Mouse (Mus musculus): ENCODE results near the gene Galnt14. TPM values are rescaled to one million over a fixed set of nuclear protein-coding genes. Genes with fewer than 3 reads are reported as not detected.

The Galnt14 gene
- polyA plus RNA-seq, 1 experiment from 2014 or later = 25.2 TPM

DNA sequence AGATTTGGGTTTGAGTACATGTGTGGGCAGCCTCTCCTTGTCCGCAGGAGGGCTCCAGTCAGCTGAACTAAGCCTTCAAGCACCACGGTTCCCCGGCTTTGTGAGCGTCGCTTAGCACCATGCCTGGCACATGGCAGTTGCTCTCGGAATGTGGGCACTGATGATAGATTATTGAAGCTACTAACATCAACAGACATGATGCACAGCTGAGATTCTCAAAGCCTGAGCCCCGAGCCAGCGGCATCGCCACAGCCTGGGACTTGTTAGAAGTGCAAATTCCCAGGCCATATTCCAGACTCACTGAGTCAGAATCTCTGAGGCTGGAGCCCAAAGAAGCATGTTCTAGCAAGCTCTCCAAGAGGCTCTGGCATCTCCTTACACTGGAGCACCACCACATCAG, 168.3 kb downstream of the Galnt14 start:
- no peaks in the 10 kb centered on the region for H3K9me3 ChIP-seq (replicated peaks; ENCODE audit: control insufficient read depth, low read length, poor library complexity, severe bottlenecking)
- 76% methylated on average over 9 of the region's 9 CpGs for whole genome bisulfite sequencing
- peak overlapping the region; percentile 83 for H3K27ac ChIP-seq (ENCODE audit: low read length)
- H3K4me2 ChIP-seq (ENCODE audit: low read length) = no peak overlapping the region
- H3K4me3 ChIP-seq (ENCODE audit: low read depth, low read length) = no peak overlapping the region
- H3K36me3 ChIP-seq (ENCODE audit: control insufficient read depth, insufficient read depth, low read length) = no peaks in the 10 kb centered on the region
- no peak overlapping the region for H3K9ac ChIP-seq (ENCODE audit: low read depth, low read length)
- ATAC-seq = no peak
- no peaks in the 10 kb centered on the region for H3K27me3 ChIP-seq (ENCODE audit: control insufficient read depth, insufficient read depth, low read depth, low read length)
- peaks cover 27% of the 10 kb centered on the region for H3K4me1 ChIP-seq (ENCODE audit: control insufficient read depth, insufficient read depth, low read length)

DNA sequence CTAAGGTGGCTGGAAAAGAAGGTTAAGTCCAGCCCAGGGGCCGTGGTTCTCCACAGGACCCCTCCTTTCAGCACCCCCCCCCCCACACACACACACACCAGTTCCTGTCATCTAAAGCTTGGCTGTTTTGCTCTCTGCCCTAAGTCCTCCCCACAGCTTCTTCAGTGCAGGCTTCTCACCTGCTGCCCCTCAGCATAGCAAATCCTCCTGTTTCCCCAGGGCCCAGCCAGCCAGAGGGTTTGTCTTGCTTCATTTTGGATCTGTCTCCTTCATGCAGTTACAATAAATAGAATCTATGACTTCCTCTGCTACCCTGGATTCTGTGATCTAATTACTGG, 169.1 kb downstream of the Galnt14 start:
- no peak; the same call in none of the 2 replicates for ATAC-seq
- H3K9me3 ChIP-seq (replicated peaks; ENCODE audit: control insufficient read depth, low read length, poor library complexity, severe bottlenecking) = no peaks in the 10 kb centered on the region
- no peaks in the 10 kb centered on the region for H3K36me3 ChIP-seq (ENCODE audit: control insufficient read depth, insufficient read depth, low read length)
- H3K27ac ChIP-seq (ENCODE audit: low read length) = peak overlapping the region; percentile 83
- H3K4me2 ChIP-seq (ENCODE audit: low read length) = peak overlapping the region; percentile 9; the same call in 1 of the 2 replicates
- H3K9ac ChIP-seq (ENCODE audit: low read depth, low read length) = no peak overlapping the region
- WGBS = 50% methylated on average over 1 of the region's 1 CpGs
- no peaks in the 10 kb centered on the region for H3K27me3 ChIP-seq (ENCODE audit: control insufficient read depth, insufficient read depth, low read depth, low read length)
- H3K4me1 ChIP-seq (ENCODE audit: control insufficient read depth, insufficient read depth, low read length) = peaks cover 27% of the 10 kb centered on the region
- no peak overlapping the region for H3K4me3 ChIP-seq (ENCODE audit: low read depth, low read length)

DNA sequence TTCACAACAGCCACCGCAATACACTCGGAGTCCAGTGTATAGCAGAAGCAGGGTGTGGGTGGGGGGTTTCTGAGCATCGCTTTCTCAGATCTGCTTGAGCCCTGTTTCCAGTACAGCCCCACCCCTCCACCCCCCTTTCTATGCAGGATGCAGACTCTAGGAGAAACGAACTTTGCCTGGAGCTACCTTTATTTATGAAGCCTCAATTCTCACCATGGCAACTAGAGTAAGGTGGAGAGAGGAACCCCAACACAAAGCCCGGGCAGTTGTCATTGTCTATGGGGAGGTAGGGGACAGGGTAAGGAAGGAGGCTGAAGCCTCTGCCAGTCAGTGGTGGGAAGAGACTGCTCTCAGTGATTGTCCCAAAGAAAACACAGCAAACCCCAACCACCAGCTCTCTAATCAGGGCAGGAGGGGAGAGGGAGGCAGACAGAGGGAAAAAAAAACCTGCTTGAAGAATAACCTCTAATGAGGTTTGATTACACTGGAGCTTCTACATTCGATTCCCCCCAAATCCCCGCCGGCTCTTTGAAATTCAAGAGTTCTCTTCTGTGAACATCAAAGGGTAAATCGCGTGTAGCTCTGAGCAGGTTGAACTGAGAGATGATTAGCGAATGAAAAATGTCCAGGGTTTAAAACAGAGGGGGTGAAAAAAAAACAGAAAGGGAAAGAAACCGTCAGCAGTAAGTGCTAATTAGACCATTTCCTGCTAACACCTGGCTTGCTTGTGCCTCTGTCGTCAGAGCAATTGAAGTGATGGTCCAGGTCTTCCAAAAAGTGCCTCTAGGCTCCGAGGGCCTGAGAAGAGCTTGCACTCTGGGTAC, 169.6 kb downstream of the Galnt14 start:
- peak; percentile 86 for ATAC-seq
- Histone ChIP-seq H3K4me2 (ENCODE audit: low read length) (no peak overlapping the region; the same call in 1 of the 2 replicates), H3K27me3 (ENCODE audit: control insufficient read depth, insufficient read depth, low read depth, low read length) (no peaks in the 10 kb centered on the region), H3K4me1 (ENCODE audit: control insufficient read depth, insufficient read depth, low read length) (peaks cover 27% of the 10 kb centered on the region), H3K9ac (ENCODE audit: low read depth, low read length) (no peak overlapping the region), H3K36me3 (ENCODE audit: control insufficient read depth, insufficient read depth, low read length) (no peaks in the 10 kb centered on the region), H3K4me3 (ENCODE audit: low read depth, low read length) (no peak overlapping the region), H3K27ac (ENCODE audit: low read length) (peak overlapping the region; percentile 83), H3K9me3 (replicated peaks; ENCODE audit: control insufficient read depth, low read length, poor library complexity, severe bottlenecking) (no peaks in the 10 kb centered on the region)
- 20% methylated on average over 14 of the region's 14 CpGs for WGBS

DNA sequence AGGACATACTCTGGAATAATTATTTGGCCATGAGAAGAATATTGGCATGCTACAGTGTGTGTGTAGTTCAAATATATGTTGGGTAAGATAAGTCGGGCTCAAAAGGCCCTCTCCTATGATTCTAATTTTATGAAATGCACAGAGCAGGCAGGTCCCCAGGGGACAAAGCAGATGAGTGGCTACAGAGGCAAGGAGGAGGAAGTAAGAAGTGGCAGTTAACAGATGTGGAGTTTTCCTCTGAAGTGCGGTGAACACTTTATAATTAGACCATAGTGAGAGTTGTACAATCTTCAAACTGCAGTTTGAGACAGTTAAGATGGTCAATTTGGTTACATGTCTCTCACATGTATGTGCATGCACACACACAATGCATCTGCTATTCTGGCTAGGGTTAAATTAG, 178.4 kb downstream of the Galnt14 start:
- Histone ChIP-seq H3K4me3 (ENCODE audit: low read depth, low read length) (no peak overlapping the region), H3K36me3 (ENCODE audit: control insufficient read depth, insufficient read depth, low read length) (0 out of 2 replicates have a peak, but pooled peaks cover 3% of the 10 kb centered on the region)
- ATAC-seq = no peak

DNA sequence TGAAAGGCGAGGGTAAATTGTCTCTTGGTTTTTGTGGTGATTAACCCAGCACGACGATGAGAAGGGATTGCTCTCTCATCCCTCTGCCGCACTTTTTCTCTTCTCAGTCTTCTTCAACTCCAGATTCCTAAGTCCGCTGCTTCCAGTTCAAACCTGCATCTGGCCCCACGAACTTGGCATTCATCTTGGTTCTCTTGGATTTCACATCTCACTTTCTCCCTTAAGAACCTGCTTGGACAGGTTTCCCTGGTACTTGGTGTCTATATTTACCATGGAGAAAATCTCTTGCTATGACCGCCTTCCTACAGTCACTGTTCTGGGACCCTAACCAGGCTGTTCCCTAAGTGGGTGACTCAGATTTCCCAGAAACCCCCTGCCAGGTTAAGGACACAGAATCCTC, 188.1 kb downstream of the Galnt14 start:
- ATAC-seq = no peak
- Histone ChIP-seq H3K4me2 (ENCODE audit: low read length) (no peak overlapping the region), H3K9ac (ENCODE audit: low read depth, low read length) (no peak overlapping the region), H3K27ac (ENCODE audit: low read length) (no peak overlapping the region), H3K36me3 (ENCODE audit: control insufficient read depth, insufficient read depth, low read length) (no peaks in the 10 kb centered on the region), H3K27me3 (ENCODE audit: control insufficient read depth, insufficient read depth, low read depth, low read length) (no peaks in the 10 kb centered on the region), H3K4me3 (ENCODE audit: low read depth, low read length) (no peak overlapping the region), H3K9me3 (replicated peaks; ENCODE audit: control insufficient read depth, low read length, poor library complexity, severe bottlenecking) (no peaks in the 10 kb centered on the region), H3K4me1 (ENCODE audit: control insufficient read depth, insufficient read depth, low read length) (no peaks in the 10 kb centered on the region)
- WGBS = 94% methylated on average over 7 of the region's 7 CpGs

More for the DNA sequence above, 178.4 kb downstream of the Galnt14 start:
- 86% methylated on average over 2 of the region's 2 CpGs for WGBS
- no peak overlapping the region for H3K4me2 ChIP-seq (ENCODE audit: low read length)
- H3K27ac ChIP-seq (ENCODE audit: low read length) = no peak overlapping the region
- H3K4me1 ChIP-seq (ENCODE audit: control insufficient read depth, insufficient read depth, low read length) = no peaks in the 10 kb centered on the region
- H3K9ac ChIP-seq (ENCODE audit: low read depth, low read length) = no peak overlapping the region
- no peaks in the 10 kb centered on the region for H3K9me3 ChIP-seq (replicated peaks; ENCODE audit: control insufficient read depth, low read length, poor library complexity, severe bottlenecking)
- H3K27me3 ChIP-seq (ENCODE audit: control insufficient read depth, insufficient read depth, low read depth, low read length) = no peaks in the 10 kb centered on the region

DNA sequence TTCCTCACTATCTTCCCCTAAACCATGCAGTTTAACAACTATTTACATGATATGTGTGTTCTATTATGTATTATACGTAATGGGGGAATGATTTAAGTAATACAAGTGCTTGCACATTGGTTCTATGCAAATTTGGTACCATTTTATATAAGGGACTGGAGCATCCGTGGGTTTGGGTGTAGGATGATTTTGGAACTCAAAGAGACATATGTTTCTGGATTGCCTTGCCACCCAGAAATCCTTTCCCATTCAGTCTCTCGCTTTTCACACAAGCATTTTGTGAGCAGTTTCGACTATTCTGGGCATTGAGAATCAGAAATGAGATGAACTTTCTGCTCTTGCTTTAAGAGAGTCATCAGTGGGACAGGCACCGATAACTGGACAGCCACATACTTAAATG, 190.9 kb downstream of the Galnt14 start:
- H3K36me3 ChIP-seq (ENCODE audit: control insufficient read depth, insufficient read depth, low read length) = no peaks in the 10 kb centered on the region
- no peak overlapping the region for H3K4me2 ChIP-seq (ENCODE audit: low read length)
- H3K9me3 ChIP-seq (replicated peaks; ENCODE audit: control insufficient read depth, low read length, poor library complexity, severe bottlenecking) = no peaks in the 10 kb centered on the region
- no peaks in the 10 kb centered on the region for H3K27me3 ChIP-seq (ENCODE audit: control insufficient read depth, insufficient read depth, low read depth, low read length)
- H3K4me3 ChIP-seq (ENCODE audit: low read depth, low read length) = no peak overlapping the region
- no peak for ATAC-seq
- WGBS = 77% methylated on average over 5 of the region's 5 CpGs
- H3K27ac ChIP-seq (ENCODE audit: low read length) = no peak overlapping the region
- H3K9ac ChIP-seq (ENCODE audit: low read depth, low read length) = no peak overlapping the region
- H3K4me1 ChIP-seq (ENCODE audit: control insufficient read depth, insufficient read depth, low read length) = no peaks in the 10 kb centered on the region

DNA sequence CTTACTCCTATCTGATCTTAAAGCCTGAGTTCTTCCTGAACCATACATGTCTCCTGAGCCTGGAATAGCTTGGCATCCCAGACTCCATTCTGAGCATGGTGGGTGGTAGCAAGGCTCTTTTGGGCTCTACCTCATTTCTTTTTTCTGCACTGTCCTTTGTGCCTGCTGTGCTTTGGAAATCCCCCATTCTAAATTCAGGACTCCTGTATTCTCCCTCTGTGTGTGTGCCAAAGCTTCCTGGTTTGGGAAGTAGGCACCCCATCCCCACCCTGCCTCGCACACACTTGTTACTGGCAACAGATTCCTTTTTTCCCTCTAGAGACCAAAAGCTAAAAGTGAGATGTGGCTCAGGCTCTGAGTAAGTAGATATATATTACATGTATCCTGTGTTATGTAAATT, 191.9 kb downstream of the Galnt14 start:
- H3K27ac ChIP-seq (ENCODE audit: low read length) = no peak overlapping the region
- no peaks in the 10 kb centered on the region for H3K9me3 ChIP-seq (replicated peaks; ENCODE audit: control insufficient read depth, low read length, poor library complexity, severe bottlenecking)
- 0 out of 2 replicates have a peak, but pooled peaks have one; percentile 16 for ATAC-seq
- H3K9ac ChIP-seq (ENCODE audit: low read depth, low read length) = no peak overlapping the region
- H3K4me3 ChIP-seq (ENCODE audit: low read depth, low read length) = no peak overlapping the region
- H3K4me1 ChIP-seq (ENCODE audit: control insufficient read depth, insufficient read depth, low read length) = no peaks in the 10 kb centered on the region
- WGBS = 33% methylated on average over 1 of the region's 1 CpGs
- no peaks in the 10 kb centered on the region for H3K27me3 ChIP-seq (ENCODE audit: control insufficient read depth, insufficient read depth, low read depth, low read length)
- no peaks in the 10 kb centered on the region for H3K36me3 ChIP-seq (ENCODE audit: control insufficient read depth, insufficient read depth, low read length)
- H3K4me2 ChIP-seq (ENCODE audit: low read length) = no peak overlapping the region

DNA sequence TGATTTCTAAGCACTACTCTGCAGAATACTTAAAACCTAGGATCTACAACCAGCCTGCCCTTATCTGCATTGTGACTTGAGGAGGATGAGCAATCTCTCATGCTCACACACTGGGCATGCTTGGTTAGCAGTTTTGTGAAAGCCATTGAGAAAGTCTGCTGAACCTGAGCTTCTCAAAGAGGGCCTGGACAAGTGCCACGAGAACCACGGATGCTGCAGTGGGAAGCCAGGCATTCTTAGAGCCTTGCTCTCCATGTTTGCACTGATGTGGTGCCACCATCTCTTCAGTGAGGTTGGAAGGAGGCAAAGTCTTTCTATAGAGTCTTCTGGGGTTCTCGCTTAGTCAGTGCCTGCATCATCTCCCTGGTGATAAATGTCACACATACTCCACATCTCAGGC, 194.7 kb downstream of the Galnt14 start:
- Histone ChIP-seq H3K4me2 (ENCODE audit: low read length) (no peak overlapping the region), H3K4me1 (ENCODE audit: control insufficient read depth, insufficient read depth, low read length) (no peaks in the 10 kb centered on the region), H3K9ac (ENCODE audit: low read depth, low read length) (no peak overlapping the region), H3K4me3 (ENCODE audit: low read depth, low read length) (no peak overlapping the region), H3K27me3 (ENCODE audit: control insufficient read depth, insufficient read depth, low read depth, low read length) (no peaks in the 10 kb centered on the region), H3K9me3 (replicated peaks; ENCODE audit: control insufficient read depth, low read length, poor library complexity, severe bottlenecking) (no peaks in the 10 kb centered on the region), H3K36me3 (ENCODE audit: control insufficient read depth, insufficient read depth, low read length) (no peaks in the 10 kb centered on the region), H3K27ac (ENCODE audit: low read length) (no peak overlapping the region)
- no peak for ATAC-seq
- WGBS = 85% methylated on average over 3 of the region's 3 CpGs

DNA sequence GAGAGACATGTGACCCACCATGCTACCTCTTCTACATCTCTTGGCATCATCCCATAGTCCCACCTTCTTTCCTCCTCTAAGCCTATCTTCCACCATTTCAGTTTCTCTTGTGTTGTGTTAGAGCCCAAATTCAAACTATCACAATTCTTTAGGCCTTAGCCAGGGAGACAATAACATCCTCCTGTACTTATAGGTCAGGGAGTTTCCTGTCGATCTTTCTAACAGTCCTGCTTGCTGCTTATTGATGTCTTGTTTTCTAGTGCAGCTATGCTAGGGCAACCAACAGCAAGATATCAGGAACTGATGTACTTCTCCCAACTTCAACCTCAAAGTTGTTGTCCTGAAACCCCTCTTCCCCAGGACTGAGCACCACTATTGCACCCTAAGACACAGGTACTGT, 195.4 kb downstream of the Galnt14 start:
- Histone ChIP-seq H3K9ac (ENCODE audit: low read depth, low read length) (no peak overlapping the region), H3K4me1 (ENCODE audit: control insufficient read depth, insufficient read depth, low read length) (no peaks in the 10 kb centered on the region), H3K4me3 (ENCODE audit: low read depth, low read length) (no peak overlapping the region), H3K27me3 (ENCODE audit: control insufficient read depth, insufficient read depth, low read depth, low read length) (no peaks in the 10 kb centered on the region), H3K27ac (ENCODE audit: low read length) (no peak overlapping the region), H3K4me2 (ENCODE audit: low read length) (no peak overlapping the region), H3K36me3 (ENCODE audit: control insufficient read depth, insufficient read depth, low read length) (no peaks in the 10 kb centered on the region), H3K9me3 (replicated peaks; ENCODE audit: control insufficient read depth, low read length, poor library complexity, severe bottlenecking) (no peaks in the 10 kb centered on the region)
- no peak for ATAC-seq
- WGBS = 100% methylated on average over 1 of the region's 1 CpGs

Measured in midbrain, embryonic 16.5 days (tissue).